Mouse (Mus musculus): ENCODE data around the gene Olfr332. TPM values are rescaled to one million over a fixed set of nuclear protein-coding genes. Genes with fewer than 3 reads are reported as not detected.

The Olfr332 gene
- polyA plus RNA-seq, 1 experiment from 2014 or later = not detected

DNA sequence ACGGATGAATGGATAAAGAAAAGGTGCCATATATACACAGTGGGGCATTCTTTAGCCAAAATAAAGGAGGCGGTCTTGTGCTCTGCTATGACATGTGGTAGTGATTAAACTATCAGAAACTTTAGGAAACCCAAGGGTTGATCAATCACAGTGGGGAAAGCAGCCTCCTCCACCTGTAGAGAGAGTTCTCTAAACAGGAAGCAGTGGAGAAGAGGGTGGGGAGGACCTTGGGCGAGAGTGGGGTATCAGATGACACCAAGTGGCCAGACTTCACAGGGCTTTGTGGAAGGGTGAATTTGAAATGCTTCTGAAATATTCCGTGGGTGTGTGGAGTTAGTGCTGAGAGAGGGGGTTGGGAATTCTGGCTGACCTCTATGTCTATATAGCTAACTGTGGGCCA, 38.8 kb downstream of the Olfr332 start:
- DNase-seq (ENCODE audit: low spot score) (no peak), ATAC-seq (replicated peaks; ENCODE audit: low FRiP score, low TSS enrichment, low read depth) (no peak)
- 45% methylated on average over 4 of the region's 4 CpGs for WGBS

GRCm38 (mm10) chr11:58452759-58453158, 39.6 kb downstream of the Olfr332 start, which contains the start of gene Lypd9:
TSS of gene Lypd9 (minus strand) at chr11:58452923.
- H3K27me3 ChIP-seq (replicated peaks; ENCODE audit: control insufficient read depth, insufficient read depth, low read length) = no peaks in the 10 kb centered on the region
- H3K4me1 ChIP-seq (replicated peaks; ENCODE audit: control insufficient read depth, insufficient read depth, low read length) = no peaks in the 10 kb centered on the region
- H3K4me2 ChIP-seq (ENCODE audit: low read length) = no peak within 1 kb of the TSS
- 91% methylated on average over 9 of the region's 9 CpGs for WGBS
- no peaks in the 10 kb centered on the region for H3K36me3 ChIP-seq (ENCODE audit: control insufficient read depth, insufficient read depth, low read length)
- no peak for DNase-seq (ENCODE audit: low spot score)
- no peak within 1 kb of the TSS for H3K27ac ChIP-seq (ENCODE audit: low read depth)
- H3K4me3 ChIP-seq (ENCODE audit: low read depth, low read length) = no peak within 1 kb of the TSS
- ATAC-seq (replicated peaks; ENCODE audit: low FRiP score, low TSS enrichment, low read depth) = no peak
- H3K9ac ChIP-seq (ENCODE audit: low read length) = no peak within 1 kb of the TSS
- H3K9me3 ChIP-seq (ENCODE audit: control insufficient read depth, low read length) = no peaks in the 10 kb centered on the region

More for the DNA sequence above, 38.8 kb downstream of the Olfr332 start:
- no peak overlapping the region for H3K9ac ChIP-seq (ENCODE audit: low read length)
- H3K4me3 ChIP-seq (ENCODE audit: low read depth, low read length) = no peak overlapping the region
- H3K4me2 ChIP-seq (ENCODE audit: low read length) = no peak overlapping the region
- no peaks in the 10 kb centered on the region for H3K36me3 ChIP-seq (ENCODE audit: control insufficient read depth, insufficient read depth, low read length)
- no peaks in the 10 kb centered on the region for H3K4me1 ChIP-seq (replicated peaks; ENCODE audit: control insufficient read depth, insufficient read depth, low read length)
- H3K9me3 ChIP-seq (ENCODE audit: control insufficient read depth, low read length) = no peaks in the 10 kb centered on the region
- no peak overlapping the region for H3K27ac ChIP-seq (ENCODE audit: low read depth)
- H3K27me3 ChIP-seq (replicated peaks; ENCODE audit: control insufficient read depth, insufficient read depth, low read length) = no peaks in the 10 kb centered on the region

Other genes with a start within 250 kb of the Olfr332 start
- gene 4930438A08Rik, start 217.8 kb downstream of the Olfr332 start, polyA plus RNA-seq (2014; fragmentation: Nextera tagmentation; extraction: Ambion mirVana) = not detected in 2 replicates
- gene Zfp692, start 185.5 kb downstream of the Olfr332 start, polyA plus RNA-seq (2014; fragmentation: Nextera tagmentation; extraction: Ambion mirVana) = 19.7 and 22.3 TPM in 2 replicates
- 45.9 and 49.6 TPM in 2 replicates for gene Zfp672, start 162.2 kb downstream of the Olfr332 start, polyA plus RNA-seq (2014; fragmentation: Nextera tagmentation; extraction: Ambion mirVana)
- 27.5 and 28.9 TPM in 2 replicates for gene Sh3bp5l, start 161.8 kb downstream of the Olfr332 start, polyA plus RNA-seq (2014; fragmentation: Nextera tagmentation; extraction: Ambion mirVana)
- 274 and 403 TPM in 2 replicates for gene Lypd8, start 113.5 kb downstream of the Olfr332 start, polyA plus RNA-seq (2014; fragmentation: Nextera tagmentation; extraction: Ambion mirVana)
- not detected in 2 replicates for gene 1810065E05Rik, start 71.4 kb downstream of the Olfr332 start, polyA plus RNA-seq (2014; fragmentation: Nextera tagmentation; extraction: Ambion mirVana)
- gene Gm12253, start 60.0 kb downstream of the Olfr332 start, polyA plus RNA-seq (2014; fragmentation: Nextera tagmentation; extraction: Ambion mirVana) = not detected in 2 replicates
- gene Lypd9, start 39.6 kb downstream of the Olfr332 start, polyA plus RNA-seq (2014; fragmentation: Nextera tagmentation; extraction: Ambion mirVana) = not detected in 2 replicates
- gene Olfr30, start 30.3 kb downstream of the Olfr332 start, polyA plus RNA-seq (2014; fragmentation: Nextera tagmentation; extraction: Ambion mirVana) = not detected in 2 replicates
- gene Olfr331, start 10.0 kb upstream of the Olfr332 start, polyA plus RNA-seq (2014; fragmentation: Nextera tagmentation; extraction: Ambion mirVana) = not detected in 2 replicates
- gene Olfr330, start 42.3 kb upstream of the Olfr332 start, polyA plus RNA-seq (2014; fragmentation: Nextera tagmentation; extraction: Ambion mirVana) = not detected in 2 replicates
- gene Olfr329-ps, start 53.9 kb upstream of the Olfr332 start, polyA plus RNA-seq (2014; fragmentation: Nextera tagmentation; extraction: Ambion mirVana) = not detected in 2 replicates
- 0.08 TPM in 1 of 2 replicates, not detected in the other for gene Olfr328, start 63.1 kb upstream of the Olfr332 start, polyA plus RNA-seq (2014; fragmentation: Nextera tagmentation; extraction: Ambion mirVana)
- gene Olfr224, start 78.0 kb upstream of the Olfr332 start, polyA plus RNA-seq (2014; fragmentation: Nextera tagmentation; extraction: Ambion mirVana) = not detected in 2 replicates
- gene Olfr325, start 85.2 kb upstream of the Olfr332 start, polyA plus RNA-seq (2014; fragmentation: Nextera tagmentation; extraction: Ambion mirVana) = not detected in 2 replicates
- gene Olfr324, start 102.6 kb upstream of the Olfr332 start, polyA plus RNA-seq (2014; fragmentation: Nextera tagmentation; extraction: Ambion mirVana) = not detected in 2 replicates
- 0.22 TPM in 1 of 2 replicates, not detected in the other for gene 2210407C18Rik, start 123.5 kb upstream of the Olfr332 start, polyA plus RNA-seq (2014; fragmentation: Nextera tagmentation; extraction: Ambion mirVana)
- gene Olfr323, start 137.9 kb upstream of the Olfr332 start, polyA plus RNA-seq (2014; fragmentation: Nextera tagmentation; extraction: Ambion mirVana) = 0.12 TPM in 1 of 2 replicates, not detected in the other
- 0.08 and 0.16 TPM in 2 replicates for gene Trim58, start 147.9 kb upstream of the Olfr332 start, polyA plus RNA-seq (2014; fragmentation: Nextera tagmentation; extraction: Ambion mirVana)
- not detected in 2 replicates for gene Olfr322, start 166.2 kb upstream of the Olfr332 start, polyA plus RNA-seq (2014; fragmentation: Nextera tagmentation; extraction: Ambion mirVana)
- gene Olfr320, start 188.5 kb upstream of the Olfr332 start, polyA plus RNA-seq (2014; fragmentation: Nextera tagmentation; extraction: Ambion mirVana) = not detected in 2 replicates
- gene Olfr319, start 206.6 kb upstream of the Olfr332 start, polyA plus RNA-seq (2014; fragmentation: Nextera tagmentation; extraction: Ambion mirVana) = not detected in 2 replicates
- gene Olfr318, start 231.5 kb upstream of the Olfr332 start, polyA plus RNA-seq (2014; fragmentation: Nextera tagmentation; extraction: Ambion mirVana) = not detected in 2 replicates
- not detected in 2 replicates for gene Olfr317, start 246.7 kb upstream of the Olfr332 start, polyA plus RNA-seq (2014; fragmentation: Nextera tagmentation; extraction: Ambion mirVana)